Mouse (Mus musculus): ENCODE results near the gene Trp53tg5. TPM values are rescaled to one million over a fixed set of nuclear protein-coding genes. Genes with fewer than 3 reads are reported as not detected.

Gene Trp53tg5
- polyA plus RNA-seq, 1 experiment: 97.8 TPM

DNA sequence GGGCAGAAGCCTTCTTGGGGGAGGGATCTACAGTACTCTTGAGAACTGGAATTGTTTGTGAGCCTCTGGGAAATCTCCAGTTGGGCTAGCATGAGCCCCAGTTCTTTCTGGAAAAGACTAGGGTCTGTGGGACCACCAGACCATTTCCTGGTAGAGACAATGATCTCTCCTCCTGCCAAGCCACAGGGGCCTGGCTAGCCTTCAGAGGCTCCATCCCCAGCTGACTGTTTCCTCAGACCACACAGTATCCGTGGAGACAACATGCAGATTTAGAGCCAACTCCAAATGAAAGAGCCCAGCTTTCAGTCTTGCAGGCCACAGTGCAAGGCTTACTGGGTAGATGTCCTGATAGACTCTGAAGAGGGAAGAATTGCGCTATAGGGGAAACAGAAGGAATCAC is 20.6 kb upstream of the Trp53tg5 start:
- TF ChIP-seq POLR2A (IDR thresholded peaks at IDR 0.05; ENCODE audit: control insufficient read depth, low read depth, low read length) (no peak), CTCF (IDR thresholded peaks at IDR 0.05; ENCODE audit: control insufficient read depth, insufficient read depth, insufficient replicate concordance, low read depth, low read length) (no peak)
- Histone ChIP-seq H3K4me3 (ENCODE audit: control insufficient read depth, low read depth, low read length) (no peak overlapping the region), H3K4me1 (ENCODE audit: control insufficient read depth, insufficient read depth, low read length) (peaks cover 6% of the 10 kb centered on the region)

DNA sequence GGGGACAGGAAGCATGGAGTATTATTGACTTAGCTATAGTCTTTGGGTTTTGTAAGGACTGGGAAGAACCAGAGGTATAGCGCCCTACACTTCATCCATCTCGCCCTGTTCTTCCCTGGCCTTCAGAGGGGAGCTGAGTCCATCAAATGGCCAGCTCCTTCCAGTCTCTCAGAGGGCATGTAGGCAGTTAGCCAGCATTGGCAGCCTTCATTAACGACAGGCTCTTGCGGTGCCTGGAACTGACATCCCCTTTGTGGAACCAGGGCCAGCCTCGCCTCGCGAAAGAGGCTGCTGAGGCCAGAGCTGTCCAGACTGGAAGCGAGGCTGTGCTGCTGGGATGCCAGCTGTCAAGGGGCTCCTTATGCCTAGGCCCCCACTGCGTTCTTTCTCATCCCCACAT is 14.3 kb upstream of the Trp53tg5 start:
- Histone ChIP-seq H3K27me3 (ENCODE audit: control insufficient read depth, insufficient read depth, low read length) (no peaks in the 10 kb centered on the region), H3K27ac (ENCODE audit: control insufficient read depth, insufficient read depth, low read depth, low read length) (no peak overlapping the region), H3K4me3 (ENCODE audit: control insufficient read depth, low read depth, low read length) (no peak overlapping the region), H3K4me1 (ENCODE audit: control insufficient read depth, insufficient read depth, low read length) (peaks cover 13% of the 10 kb centered on the region), H3K36me3 (ENCODE audit: control insufficient read depth, insufficient read depth, low read length) (no peaks in the 10 kb centered on the region)
- TF ChIP-seq POLR2A (IDR thresholded peaks at IDR 0.05; ENCODE audit: control insufficient read depth, low read depth, low read length) (no peak), CTCF (IDR thresholded peaks at IDR 0.05; ENCODE audit: control insufficient read depth, insufficient read depth, insufficient replicate concordance, low read depth, low read length) (no peak)

More for the DNA sequence above, 20.6 kb upstream of the Trp53tg5 start:
- H3K36me3 ChIP-seq (ENCODE audit: control insufficient read depth, insufficient read depth, low read length): no peaks in the 10 kb centered on the region
- no peak overlapping the region; the same call in 1 of the 2 replicates for H3K27ac ChIP-seq (ENCODE audit: control insufficient read depth, insufficient read depth, low read depth, low read length)
- H3K27me3 ChIP-seq (ENCODE audit: control insufficient read depth, insufficient read depth, low read length): no peaks in the 10 kb centered on the region

DNA sequence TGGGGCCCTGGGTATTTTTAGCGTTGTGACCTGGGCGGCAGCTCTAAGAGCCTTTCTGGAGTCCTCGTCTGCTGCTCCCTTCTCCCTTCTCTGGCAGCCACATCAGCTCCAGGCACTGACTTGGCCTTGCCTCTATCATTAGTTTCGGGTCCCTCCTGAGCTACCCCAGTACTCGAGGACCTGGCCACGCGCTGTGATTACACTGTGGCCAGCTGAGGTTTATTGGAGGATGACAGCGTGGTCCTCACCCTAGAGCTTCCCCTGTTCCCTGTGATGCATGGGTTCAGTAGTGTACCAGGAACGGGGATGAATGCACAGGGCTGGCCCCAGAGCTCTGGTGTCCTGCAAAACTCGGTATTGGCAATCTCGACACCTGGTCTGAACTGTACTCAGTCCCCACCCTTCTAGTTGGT is 13.6 kb upstream of the Trp53tg5 start:
- Histone ChIP-seq H3K27me3 (ENCODE audit: control insufficient read depth, insufficient read depth, low read length) (no peaks in the 10 kb centered on the region), H3K36me3 (ENCODE audit: control insufficient read depth, insufficient read depth, low read length) (no peaks in the 10 kb centered on the region), H3K4me3 (ENCODE audit: control insufficient read depth, low read depth, low read length) (peak overlapping the region; percentile 45), H3K4me1 (ENCODE audit: control insufficient read depth, insufficient read depth, low read length) (peaks cover 13% of the 10 kb centered on the region), H3K27ac (ENCODE audit: control insufficient read depth, insufficient read depth, low read depth, low read length) (no peak overlapping the region)
- TF ChIP-seq CTCF (IDR thresholded peaks at IDR 0.05; ENCODE audit: control insufficient read depth, insufficient read depth, insufficient replicate concordance, low read depth, low read length) (no peak), POLR2A (IDR thresholded peaks at IDR 0.05; ENCODE audit: control insufficient read depth, low read depth, low read length) (no peak)

DNA sequence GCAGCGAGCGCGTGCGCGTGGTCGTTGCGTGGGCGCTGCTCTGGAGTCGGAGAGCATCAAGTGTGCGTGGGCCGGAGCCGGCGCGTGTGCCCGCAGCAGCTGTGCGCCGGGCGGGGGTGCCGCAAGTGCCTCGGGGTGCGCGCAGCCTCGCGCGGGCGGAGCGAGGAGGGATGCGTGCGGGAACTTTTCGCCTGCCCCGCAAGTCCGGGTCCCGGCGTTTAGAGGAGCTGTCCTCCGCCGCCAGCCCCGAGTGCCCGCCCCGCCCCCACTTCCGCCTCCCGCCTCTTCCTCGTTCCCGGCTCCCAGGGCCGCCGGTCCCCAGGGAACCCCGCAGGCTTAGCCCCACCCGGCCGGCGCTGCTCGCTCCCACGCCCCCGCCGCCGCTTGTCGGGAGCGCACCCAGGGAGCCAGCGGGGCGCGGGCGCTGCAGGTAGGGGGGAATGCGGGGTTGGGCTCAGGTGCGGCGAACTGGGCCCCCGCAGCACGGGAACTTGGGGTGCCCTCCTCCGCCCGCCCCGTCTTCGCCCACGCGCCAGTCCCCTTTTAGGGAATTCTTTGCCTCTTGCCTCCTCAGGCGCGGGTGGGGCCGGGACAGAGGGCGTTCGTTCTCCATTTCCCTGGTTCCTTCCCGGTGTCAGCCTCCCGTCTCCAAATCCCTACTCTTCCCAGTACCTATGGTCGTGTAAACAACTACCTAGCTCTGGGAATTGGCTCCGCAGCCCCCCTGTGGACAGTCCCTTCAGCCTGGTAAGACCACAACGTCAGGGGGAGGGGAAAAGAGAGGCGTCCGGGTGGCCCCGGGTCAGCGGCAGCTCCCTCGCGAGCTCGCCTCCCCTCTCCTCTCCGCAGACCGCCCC is 13.0 kb upstream of the Trp53tg5 start:
- Histone ChIP-seq H3K36me3 (ENCODE audit: control insufficient read depth, insufficient read depth, low read length) (no peaks in the 10 kb centered on the region), H3K27ac (ENCODE audit: control insufficient read depth, insufficient read depth, low read depth, low read length) (0 out of 2 replicates have a peak overlapping the region, but pooled peaks have one; percentile 48), H3K4me1 (ENCODE audit: control insufficient read depth, insufficient read depth, low read length) (peaks cover 13% of the 10 kb centered on the region), H3K4me3 (ENCODE audit: control insufficient read depth, low read depth, low read length) (peak overlapping the region; percentile 45), H3K27me3 (ENCODE audit: control insufficient read depth, insufficient read depth, low read length) (no peaks in the 10 kb centered on the region)
- no peak for TF ChIP-seq POLR2A (IDR thresholded peaks at IDR 0.05; ENCODE audit: control insufficient read depth, low read depth, low read length)
- no peak for TF ChIP-seq CTCF (IDR thresholded peaks at IDR 0.05; ENCODE audit: control insufficient read depth, insufficient read depth, insufficient replicate concordance, low read depth, low read length)

DNA sequence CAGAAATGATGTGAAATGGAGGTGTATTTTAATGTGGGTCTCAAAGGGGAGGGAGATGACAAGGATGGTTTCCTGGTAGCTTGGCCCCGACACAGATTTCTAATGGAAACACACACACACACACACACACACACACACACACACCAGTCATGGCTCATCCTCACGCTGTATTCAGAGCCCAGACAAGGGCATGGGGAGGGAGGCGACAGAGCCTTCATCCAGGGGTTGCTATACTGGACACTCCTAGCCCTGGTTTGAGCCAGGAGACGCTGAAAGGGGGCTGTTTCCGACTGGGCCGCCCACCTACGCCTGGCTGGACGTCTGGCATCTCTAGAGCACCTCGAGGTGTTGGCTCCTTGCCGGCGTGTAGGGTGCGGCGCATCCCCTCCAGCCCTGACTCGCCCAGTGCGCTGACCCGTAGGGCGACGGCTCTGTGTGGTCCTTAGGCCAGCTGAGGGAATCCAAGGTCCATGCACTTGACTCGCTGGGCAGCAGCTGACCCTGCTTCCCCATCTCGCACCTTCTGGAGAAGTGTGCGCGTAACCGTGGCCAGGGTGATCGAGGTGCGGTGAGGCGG is 12.2 kb upstream of the Trp53tg5 start, which contains the start of gene Dbndd2:
TSS of gene Dbndd2 (plus strand) at position 426 of the 577 bp plus-strand sequence.
- Histone ChIP-seq H3K27ac (ENCODE audit: control insufficient read depth, insufficient read depth, low read depth, low read length) (0 out of 2 replicates have a peak within 1 kb of the TSS, but pooled peaks have one; percentile 48), H3K4me1 (ENCODE audit: control insufficient read depth, insufficient read depth, low read length) (peaks cover 13% of the 10 kb centered on the region), H3K27me3 (ENCODE audit: control insufficient read depth, insufficient read depth, low read length) (no peaks in the 10 kb centered on the region), H3K36me3 (ENCODE audit: control insufficient read depth, insufficient read depth, low read length) (no peaks in the 10 kb centered on the region), H3K4me3 (ENCODE audit: control insufficient read depth, low read depth, low read length) (peak within 1 kb of the TSS; percentile 45)
- TF ChIP-seq CTCF (IDR thresholded peaks at IDR 0.05; ENCODE audit: control insufficient read depth, insufficient read depth, insufficient replicate concordance, low read depth, low read length) (no peak), POLR2A (IDR thresholded peaks at IDR 0.05; ENCODE audit: control insufficient read depth, low read depth, low read length) (no peak)

DNA sequence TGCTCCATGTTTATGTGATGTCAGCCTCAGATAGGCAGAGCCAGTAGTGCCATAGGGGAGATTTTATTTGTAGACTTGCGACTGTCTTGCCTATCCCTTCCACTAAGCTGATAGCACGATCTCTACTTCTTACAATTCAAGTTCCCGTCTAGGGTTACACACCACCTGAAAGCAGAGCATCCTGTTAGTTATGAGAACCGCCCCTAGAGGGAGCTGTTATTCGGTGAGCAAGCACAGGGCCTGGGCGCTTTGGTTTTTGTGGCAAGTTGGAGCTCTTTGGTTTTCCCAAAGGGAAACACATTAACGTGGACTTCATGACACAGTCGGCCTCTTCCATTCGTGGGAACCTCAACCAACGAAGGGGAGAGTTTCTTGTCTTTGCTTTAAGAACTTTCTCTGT is 3.3 kb downstream of the Trp53tg5 start:
- peak overlapping the region; percentile 45 for H3K27ac ChIP-seq (ENCODE audit: control insufficient read depth, insufficient read depth, low read depth, low read length)

DNA sequence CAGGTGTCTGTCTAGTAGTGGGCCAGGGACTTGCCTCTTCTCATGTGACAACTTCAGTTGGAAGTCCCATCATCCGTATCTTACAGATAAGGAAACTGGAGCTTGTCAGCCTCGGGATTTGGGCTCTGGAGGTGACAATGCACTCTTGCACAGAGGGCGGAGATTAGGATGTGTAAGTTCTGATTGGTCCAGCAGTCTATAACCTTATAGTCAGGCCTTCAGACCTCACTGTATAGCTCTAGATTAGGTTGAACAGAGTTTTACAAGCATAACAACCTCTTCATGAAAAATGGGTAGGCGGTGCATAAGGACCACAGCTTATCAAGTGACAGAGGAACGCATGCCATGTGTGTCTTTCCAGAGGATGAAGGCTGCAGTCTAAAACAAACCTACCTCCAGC is 6.7 kb downstream of the Trp53tg5 start:
- H3K4me1 ChIP-seq (ENCODE audit: control insufficient read depth, insufficient read depth, low read length): no peaks in the 10 kb centered on the region; the same call in 1 of the 2 replicates
- H3K36me3 ChIP-seq (ENCODE audit: control insufficient read depth, insufficient read depth, low read length): no peaks in the 10 kb centered on the region; the same call in 1 of the 2 replicates
- H3K27ac ChIP-seq (ENCODE audit: control insufficient read depth, insufficient read depth, low read depth, low read length): no peak overlapping the region
- no peak overlapping the region for H3K4me3 ChIP-seq (ENCODE audit: control insufficient read depth, low read depth, low read length)
- TF ChIP-seq CTCF (IDR thresholded peaks at IDR 0.05; ENCODE audit: control insufficient read depth, insufficient read depth, insufficient replicate concordance, low read depth, low read length): no peak
- no peak for TF ChIP-seq POLR2A (IDR thresholded peaks at IDR 0.05; ENCODE audit: control insufficient read depth, low read depth, low read length)
- no peaks in the 10 kb centered on the region for H3K27me3 ChIP-seq (ENCODE audit: control insufficient read depth, insufficient read depth, low read length)

More for the DNA sequence above, 3.3 kb downstream of the Trp53tg5 start:
- peak; percentile 39; the same call in 1 of the 2 replicates for TF ChIP-seq CTCF (IDR thresholded peaks at IDR 0.05; ENCODE audit: control insufficient read depth, insufficient read depth, insufficient replicate concordance, low read depth, low read length)
- TF ChIP-seq POLR2A (IDR thresholded peaks at IDR 0.05; ENCODE audit: control insufficient read depth, low read depth, low read length): no peak; the same call in 1 of the 2 replicates
- Histone ChIP-seq H3K4me3 (ENCODE audit: control insufficient read depth, low read depth, low read length) (peak overlapping the region; percentile 87), H3K27me3 (ENCODE audit: control insufficient read depth, insufficient read depth, low read length) (no peaks in the 10 kb centered on the region), H3K36me3 (ENCODE audit: control insufficient read depth, insufficient read depth, low read length) (peaks cover 7% of the 10 kb centered on the region; the same call in 1 of the 2 replicates), H3K4me1 (ENCODE audit: control insufficient read depth, insufficient read depth, low read length) (no peaks in the 10 kb centered on the region)
